Mouse (Mus musculus): ENCODE data around the gene Blm.

DNA sequence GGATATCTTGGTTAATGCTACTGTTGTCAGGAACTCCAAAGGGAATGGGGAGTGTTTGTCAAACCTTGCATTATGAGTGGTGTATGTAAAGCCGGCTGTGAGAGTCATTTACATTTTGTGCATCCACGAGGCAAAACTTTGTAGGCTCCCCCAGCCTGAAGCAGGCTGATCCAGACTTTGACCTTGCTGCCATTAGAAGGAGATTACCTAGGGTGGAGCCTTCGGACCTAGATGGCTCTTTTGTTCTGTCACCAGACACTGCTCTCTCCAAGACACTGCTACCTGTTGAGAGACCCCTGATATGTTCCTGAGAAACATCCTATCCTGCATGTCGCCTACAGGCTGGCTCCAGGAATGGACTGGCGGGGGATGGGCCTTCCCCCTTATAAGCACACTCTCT, 4.7 kb upstream of the Blm start:
- TF ChIP-seq CTCF (IDR thresholded peaks at IDR 0.05; ENCODE audit: extremely low read depth, insufficient read length, insufficient replicate concordance, low read depth, low read length) (no peak), POLR2A (IDR thresholded peaks at IDR 0.05; ENCODE audit: low read depth, low read length) (no peak)
